Mouse (Mus musculus) sigmoid colon, adult 10 weeks (tissue): ENCODE results near the gene Abca13. TPM values are rescaled to one million over a fixed set of nuclear protein-coding genes. Genes with fewer than 3 reads are reported as not detected.

Experiments
- polyA plus RNA-seq: library from polyadenylated mRNA; stranded (reverse); fragments of 350-450 nt; fragmentation: Illumina TruSeq; extraction: RNeasy Lipid Tissue Mini Kit (QIAGEN cat#74804); gene quantifications from one replicate; pipeline ENCODE4 v1.2.3, GENCODE M21; 2014; ENCODE audit warnings: low read depth, low replicate concordance

Gene Abca13
- 0.41 TPM for polyA plus RNA-seq

GRCm38 (mm10) chr11:9191555-9192131 lies at the start of gene Abca13:
Gene Abca13 (plus strand): TSS chr11:9191942.

Other genes starting within 250 kb of the Abca13 start
- not detected for gene Pkd1l1, start 218.7 kb upstream of the Abca13 start, polyA plus RNA-seq
- gene Hus1, start 180.8 kb upstream of the Abca13 start, polyA plus RNA-seq = 12.3 TPM
- 1.2 TPM for gene Gm11992, start 143.3 kb upstream of the Abca13 start, polyA plus RNA-seq
- 1.9 TPM for gene Sun3, start 143.0 kb upstream of the Abca13 start, polyA plus RNA-seq
- gene Upp1, start 73.8 kb upstream of the Abca13 start, polyA plus RNA-seq = 63.9 TPM